In the genomic region with DNA sequence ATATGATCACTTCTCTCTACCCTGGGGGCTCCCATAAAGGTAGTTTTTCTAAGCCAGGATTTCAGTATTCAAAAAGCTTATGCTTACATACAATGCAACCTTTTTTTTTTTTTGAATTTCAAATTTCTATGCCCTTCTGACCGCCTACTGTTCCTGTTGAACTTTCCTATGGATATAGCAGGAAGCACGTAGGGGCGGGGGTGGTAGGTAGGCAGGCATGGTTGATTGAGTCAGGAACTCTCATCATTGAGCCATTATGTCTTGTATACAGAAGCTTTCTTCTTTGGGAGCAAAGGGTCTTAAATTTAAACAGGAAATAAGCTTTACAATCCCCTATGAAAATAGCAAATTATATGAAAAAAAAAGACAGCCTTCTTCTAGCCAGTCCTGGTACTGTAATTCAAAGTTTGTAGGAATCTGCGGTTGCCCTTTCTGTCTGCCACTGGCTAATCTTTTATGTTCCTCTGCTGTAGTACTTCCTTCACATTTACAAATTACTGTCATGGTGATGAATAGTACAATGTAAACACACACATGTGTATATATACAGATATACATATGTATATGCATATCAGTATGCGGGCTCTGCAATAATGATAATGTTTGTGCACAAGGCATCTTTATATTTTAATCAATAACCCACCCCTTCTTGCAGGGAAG, we compare ENCODE assay signal across 25 mouse cellular contexts.
"Had no signal": no experiment of that assay in that cellular context is flagged by ENCODE, and none has a peak within 500 bp of the region (broad histone marks: within the 10 kb centered on the region; RNA-seq: fewer than 3 reads in every experiment).

No protein-coding gene starts in this region.

- H3K4me1 ChIP-seq: hindbrain, embryonic 10.5 days; hindbrain, embryonic 12.5 days; intestine, embryonic 15.5 days; limb, embryonic 10.5 days had no signal

- H3K9ac ChIP-seq: hindbrain, embryonic 12.5 days; hindbrain, embryonic 14.5 days; intestine, embryonic 15.5 days; limb, embryonic 12.5 days had no signal

- ATAC-seq: hindbrain, embryonic 16.5 days; inflammation-experienced regulatory T-cells, adult 6 months; intestine, embryonic 15.5 days; intestine, postnatal 0 days had no signal

- H3K4me3 ChIP-seq: gastrocnemius, adult 2 months; heart, adult 2 months; hindbrain, embryonic 10.5 days; hindbrain, embryonic 12.5 days; intestine, embryonic 15.5 days; layer of hippocampus, adult 2 months; left cerebral cortex, adult 2 months; limb, embryonic 10.5 days; limb, embryonic 12.5 days had no signal

- H3K9me3 ChIP-seq: hindbrain, embryonic 10.5 days; hindbrain, embryonic 12.5 days; intestine, embryonic 15.5 days; limb, embryonic 10.5 days; limb, embryonic 12.5 days had no signal

- H3K36me3 ChIP-seq: hindbrain, embryonic 10.5 days; hindbrain, embryonic 12.5 days; intestine, embryonic 15.5 days; limb, embryonic 10.5 days; limb, embryonic 12.5 days had no signal

- H3K27me3 ChIP-seq: hindbrain, embryonic 12.5 days; intestine, embryonic 15.5 days; limb, embryonic 12.5 days had no signal

- H3K27ac ChIP-seq: gastrocnemius, adult 2 months; heart, adult 2 months; hindbrain, embryonic 10.5 days; hindbrain, embryonic 12.5 days; hindbrain, embryonic 14.5 days; intestine, embryonic 15.5 days; layer of hippocampus, adult 2 months; left cerebral cortex, adult 2 months; limb, embryonic 10.5 days; limb, embryonic 12.5 days had no signal

- DNase-seq: gastrocnemius, adult 2 months; gastrocnemius, postnatal 10 days; gastrocnemius, postnatal 25 days; heart, adult 2 months; heart, postnatal 10 days; heart, postnatal 4 days; kidney, adult 18-20 months; kidney, adult 8-10 months; kidney, postnatal 10 days; kidney, postnatal 25 days; kidney, postnatal 4 days; liver had no signal

- H3K4me2 ChIP-seq: heart, embryonic 11.5 days; hindbrain, embryonic 12.5 days; hindbrain, embryonic 14.5 days; intestine, embryonic 15.5 days; limb, embryonic 12.5 days; liver, embryonic 11.5 days had no signal
